In genomic region chr1:88474598-88474997, GRCm38 (mm10) we compare ENCODE assay signal across 9 mouse cellular contexts. TPM values are rescaled to one million over a fixed set of nuclear protein-coding genes. Genes with fewer than 3 reads are reported as not detected.
A peak's percentile ranks its signal among the peaks of the same experiment; 100 is the strongest.
DNase-seq lines count a peak whose midpoint lies in the region; ATAC-seq lines count a peak whose summit lies in the region.
"Had no signal": no experiment of that assay in that cellular context is flagged by ENCODE, and none has a peak within 500 bp of the region (broad histone marks: within the 10 kb centered on the region; RNA-seq: fewer than 3 reads in every experiment).

No protein-coding gene starts in this region.

- peaks cover 10% of the 10 kb centered on the region for H3K4me1 ChIP-seq in neural tube, embryonic 15.5 days
- peaks cover 9% of the 10 kb centered on the region for H3K4me1 ChIP-seq in forebrain, embryonic 14.5 days (ENCODE audit: control insufficient read depth, insufficient read depth, low read length)

- H3K27ac ChIP-seq in neural tube, embryonic 15.5 days (replicated peaks): no peak overlapping the region
- peak overlapping the region; percentile 36 for H3K27ac ChIP-seq in macrophage
- H3K27ac ChIP-seq in forebrain, embryonic 14.5 days (ENCODE audit: low read depth, low read length): no peak overlapping the region
- H3K27ac ChIP-seq: hindbrain, embryonic 15.5 days had no signal

- H3K4me2 ChIP-seq in neural tube, embryonic 15.5 days: no peak overlapping the region
- H3K4me2 ChIP-seq in forebrain, embryonic 14.5 days (ENCODE audit: low read length): no peak overlapping the region
- H3K4me2 ChIP-seq: hindbrain, embryonic 15.5 days had no signal

- no peaks in the 10 kb centered on the region for H3K36me3 ChIP-seq in neural tube, embryonic 15.5 days
- H3K36me3 ChIP-seq in macrophage (ENCODE audit: inconsistent target): no peaks in the 10 kb centered on the region
- H3K36me3 ChIP-seq in forebrain, embryonic 14.5 days (ENCODE audit: control insufficient read depth, insufficient read depth, low read length): no peaks in the 10 kb centered on the region
- H3K36me3 ChIP-seq: hindbrain, embryonic 15.5 days had no signal

- intact Hi-C loops in gastrocnemius, postnatal 14 days (cut with DNase I; ENCODE audit: low total_unique reads): no loop called here

- H3K9ac ChIP-seq in neural tube, embryonic 15.5 days (replicated peaks): no peak overlapping the region
- no peak overlapping the region for H3K9ac ChIP-seq in forebrain, embryonic 14.5 days (ENCODE audit: low read length)
- H3K9ac ChIP-seq: hindbrain, embryonic 15.5 days had no signal

- H3K4me3 ChIP-seq in neural tube, embryonic 15.5 days (replicated peaks): no peak overlapping the region
- H3K4me3 ChIP-seq in macrophage (ENCODE audit: inconsistent target): no peak overlapping the region
- no peak overlapping the region for H3K4me3 ChIP-seq in forebrain, embryonic 14.5 days (ENCODE audit: low read depth, low read length)
- H3K4me3 ChIP-seq: hindbrain, embryonic 15.5 days had no signal

- 63% methylated on average over 7 of the region's 7 CpGs for WGBS in neural tube, embryonic 15.5 days
- WGBS in macrophage (ENCODE audit: missing documents): 11% methylated on average over 7 of the region's 7 CpGs
- WGBS in forebrain, embryonic 14.5 days: 80% methylated on average over 7 of the region's 7 CpGs

- H3K27me3 ChIP-seq in neural tube, embryonic 15.5 days (replicated peaks): no peaks in the 10 kb centered on the region
- no peaks in the 10 kb centered on the region for H3K27me3 ChIP-seq in forebrain, embryonic 14.5 days (replicated peaks; ENCODE audit: control insufficient read depth, insufficient read depth, low read length)
- H3K27me3 ChIP-seq: hindbrain, embryonic 15.5 days had no signal

- H3K79me2 ChIP-seq in macrophage (ENCODE audit: inconsistent target): no peaks in the 10 kb centered on the region

- DNase-seq in neural tube, embryonic 10.5 days (ENCODE audit: extremely low spot score, low spot score): peak; percentile 54
- DNase-seq in gastrocnemius, postnatal 14 days: peak; percentile 70
- DNase-seq in kidney, adult 18-20 months: peak; percentile 63
- no peak for DNase-seq in forebrain, embryonic 14.5 days (ENCODE audit: low spot score)

- no peaks in the 10 kb centered on the region for H3K9me3 ChIP-seq in neural tube, embryonic 15.5 days (replicated peaks)
- no peaks in the 10 kb centered on the region for H3K9me3 ChIP-seq in forebrain, embryonic 14.5 days (replicated peaks; ENCODE audit: control insufficient read depth, low read length)
- H3K9me3 ChIP-seq: hindbrain, embryonic 15.5 days had no signal

- no peak for ATAC-seq in neural tube, embryonic 15.5 days (ENCODE audit: low FRiP score)
- ATAC-seq in forebrain, embryonic 14.5 days: no peak
- no peak for ATAC-seq in megakaryocyte-erythroid progenitor cell, adult 5-6 weeks (replicated peaks; ENCODE audit: low FRiP score, low TSS enrichment, poor library complexity, severe bottlenecking)
- ATAC-seq in cerebellum, adult (ENCODE audit: insufficient number of reproducible peaks, low FRiP score, low TSS enrichment): no peak

RNA-seq across cellular contexts. Expression of gene Glrp1, which starts 35.3 kb away (rescaled TPM):
- 0.11 TPM in 1 of 2 replicates, not detected in the other for polyA plus RNA-seq in neural tube, embryonic 15.5 days (2015; fragmentation: Nextera tagmentation; extraction: Ambion mirVana)
- total RNA-seq in gastrocnemius, postnatal 14 days (2021): not detected
- total RNA-seq in macrophage (2018; cell fraction: chromatin; rRNA removed): 1 to 10 TPM in 14 of 26 experiments, under 1 TPM in 3, not detected in 9; 0.47 to 7.3 (median 2.7) TPM
- 1 to 10 TPM in 10 of 26 experiments, under 1 TPM in 12, not detected in 4; 0.09 to 2.1 (median 0.96) TPM for total RNA-seq in macrophage (2018; cell fraction: cytosol; rRNA removed)
- 1 to 10 TPM in 15 of 26 experiments, under 1 TPM in 8, not detected in 3; 0.30 to 9.0 (median 4.2) TPM for total RNA-seq in macrophage (2018; cell fraction: nucleus; rRNA removed)
- polyA plus RNA-seq in macrophage (2018): 0.17 to 0.66 TPM (median 0.42 TPM) in 3 replicates
- not detected in 2 replicates for polyA plus RNA-seq in forebrain, embryonic 14.5 days (2014; fragmentation: Nextera tagmentation; extraction: Ambion mirVana)
- 1.7 TPM in 1 of 2 replicates, not detected in the other for total RNA-seq in megakaryocyte-erythroid progenitor cell, adult 5-6 weeks (2014; fragmentation: Nextera tagmentation)
- 0.23 and 1.6 TPM in 2 replicates for total RNA-seq in megakaryocyte-erythroid progenitor cell, adult 5-6 weeks (2017)
- polyA plus RNA-seq: hindbrain, embryonic 15.5 days had no signal
